Mouse (Mus musculus) limb, embryonic 13.5 days (tissue): ENCODE data around the gene Hoxa10. TPM values are rescaled to one million over a fixed set of nuclear protein-coding genes. Genes with fewer than 3 reads are reported as not detected.

Experiments
- ATAC-seq: fragments of 200-750 bp; cut with Nextera tagmentation; 2 replicates; pipeline ENCODE4 v1.8.0; 2017; ENCODE audit warnings: low read depth, moderate number of reproducible peaks, moderate TSS enrichment; ENCODE audit not compliant: low FRiP score
- H3K27ac ChIP-seq: fragments of 300-500 bp; sonication (generic); 2 replicates; pipeline ENCODE4 v1.5.1; 2015; ENCODE audit warnings: inconsistent platforms, mild to moderate bottlenecking, moderate library complexity
- H3K27me3 ChIP-seq: fragments of 300-500 bp; sonication (generic); 2 replicates; pipeline ENCODE4 v1.6.1; 2015; ENCODE audit warnings: mild to moderate bottlenecking, inconsistent platforms
- H3K36me3 ChIP-seq: fragments of 300-500 bp; sonication (generic); 2 replicates; pipeline ENCODE4 v1.6.1; 2015; ENCODE audit warnings: inconsistent platforms, mild to moderate bottlenecking, moderate library complexity
- H3K4me1 ChIP-seq: fragments of 300-500 bp; sonication (generic); 2 replicates; pipeline ENCODE4 v1.6.1; 2015; ENCODE audit warnings: inconsistent platforms
- H3K4me2 ChIP-seq: fragments of 300-500 bp; sonication (generic); replicated peaks from 2 replicates; pipeline ENCODE4 v1.6.1; 2015; ENCODE audit warnings: inconsistent platforms, mild to moderate bottlenecking, moderate library complexity
- H3K4me3 ChIP-seq: fragments of 300-500 bp; sonication (generic); 2 replicates; pipeline ENCODE4 v1.5.1; 2015; ENCODE audit warnings: moderate library complexity, mild to moderate bottlenecking, inconsistent platforms
- H3K9ac ChIP-seq: fragments of 300-500 bp; sonication (generic); 2 replicates; pipeline ENCODE4 v1.6.1; 2015; ENCODE audit warnings: mild to moderate bottlenecking, inconsistent platforms
- H3K9me3 ChIP-seq: fragments of 300-500 bp; sonication (generic); 2 replicates; pipeline ENCODE4 v1.6.1; 2016; ENCODE audit warnings: inconsistent platforms
- WGBS: fragments of 180-500 bp; shearing (Covaris S2); methylation state at CpG from one replicate; pipeline ENCODE4 v1.1.7; 2015; 5-methylcytosine and 5-hydroxymethylcytosine counted together
- polyA plus RNA-seq: library from polyadenylated mRNA; unstranded; fragments of >200 nt; fragmentation: Nextera tagmentation; extraction: Ambion mirVana; gene quantifications from 2 replicates; pipeline ENCODE4 v1.2.1, GENCODE M21; 2015

Hoxa10 gene
- polyA plus RNA-seq, 1 experiment from 2014 or later = 207 TPM

GRCm38 (mm10) chr6:52262463-52263320 lies 22.0 kb upstream of the Hoxa10 start:
- peaks cover 23% of the 10 kb centered on the region for H3K27me3 ChIP-seq
- peak overlapping the region; percentile 97 for H3K27ac ChIP-seq
- H3K4me3 ChIP-seq = peak overlapping the region; percentile 95
- 3% methylated on average over 24 of the region's 24 CpGs for WGBS
- H3K36me3 ChIP-seq = no peaks in the 10 kb centered on the region
- H3K9me3 ChIP-seq = no peaks in the 10 kb centered on the region
- peaks cover 33% of the 10 kb centered on the region for H3K4me1 ChIP-seq
- no peak for ATAC-seq
- peak overlapping the region; percentile 100 for H3K9ac ChIP-seq
- peak overlapping the region; percentile 69 for H3K4me2 ChIP-seq

GRCm38 (mm10) chr6:52261751-52262462 lies 21.3 kb upstream of the Hoxa10 start:
- Histone ChIP-seq H3K27me3 (peaks cover 23% of the 10 kb centered on the region), H3K9me3 (no peaks in the 10 kb centered on the region), H3K4me2 (peak overlapping the region; percentile 69)

GRCm38 (mm10) chr6:52260654-52261575 lies 20.3 kb upstream of the Hoxa10 start, which contains the start of gene Hoxa13:
Gene Hoxa13 (minus strand): TSS chr6:52260880.
- Histone ChIP-seq H3K4me1 (peaks cover 23% of the 10 kb centered on the region), H3K9ac (peak within 1 kb of the TSS; percentile 100), H3K4me3 (peak within 1 kb of the TSS; percentile 95), H3K36me3 (no peaks in the 10 kb centered on the region), H3K4me2 (peak within 1 kb of the TSS; percentile 69), H3K27ac (peak within 1 kb of the TSS; percentile 97), H3K27me3 (peaks cover 19% of the 10 kb centered on the region), H3K9me3 (no peaks in the 10 kb centered on the region)
- WGBS = under 1% methylated on average over 26 of the region's 72 CpGs
- ATAC-seq = peak; percentile 90

More at GRCm38 (mm10) chr6:52261751-52262462, 21.3 kb upstream of the Hoxa10 start:
- H3K36me3 ChIP-seq = no peaks in the 10 kb centered on the region
- peak overlapping the region; percentile 95 for H3K4me3 ChIP-seq
- no peak for ATAC-seq
- peak overlapping the region; percentile 97 for H3K27ac ChIP-seq
- 4% methylated on average over 9 of the region's 9 CpGs for WGBS
- H3K4me1 ChIP-seq = peaks cover 32% of the 10 kb centered on the region
- peak overlapping the region; percentile 100 for H3K9ac ChIP-seq

- Histone ChIP-seq H3K36me3 (no peaks in the 10 kb centered on the region), H3K9ac (peak overlapping the region; percentile 100), H3K27ac (peak overlapping the region; percentile 97), H3K4me3 (peak overlapping the region; percentile 95), H3K4me2 (peak overlapping the region; percentile 69), H3K27me3 (peaks cover 19% of the 10 kb centered on the region; the same call in 1 of the 2 replicates), H3K9me3 (no peaks in the 10 kb centered on the region), H3K4me1 (peaks cover 20% of the 10 kb centered on the region)
- WGBS = under 1% methylated on average over 30 of the region's 39 CpGs
- no peak; the same call in 1 of the 2 replicates for ATAC-seq
Observed at GRCm38 (mm10) chr6:52259811-52260261, 19.2 kb upstream of the Hoxa10 start.

- peaks cover 18% of the 10 kb centered on the region for H3K4me1 ChIP-seq
- H3K36me3 ChIP-seq = no peaks in the 10 kb centered on the region
- H3K9ac ChIP-seq = peak overlapping the region; percentile 100
- peak overlapping the region; percentile 69 for H3K4me2 ChIP-seq
- H3K27me3 ChIP-seq = peaks cover 15% of the 10 kb centered on the region; the same call in 1 of the 2 replicates
- no peaks in the 10 kb centered on the region for H3K9me3 ChIP-seq
- peak overlapping the region; percentile 95 for H3K4me3 ChIP-seq
- WGBS = 1% methylated on average over 25 of the region's 25 CpGs
- ATAC-seq = no peak
- H3K27ac ChIP-seq = peak overlapping the region; percentile 97
Observed at GRCm38 (mm10) chr6:52259081-52259790, 18.6 kb upstream of the Hoxa10 start.

GRCm38 (mm10) chr6:52256956-52257355 lies 16.3 kb upstream of the Hoxa10 start:
- no peaks in the 10 kb centered on the region for H3K9me3 ChIP-seq
- peak overlapping the region; percentile 75 for H3K4me2 ChIP-seq
- H3K27me3 ChIP-seq = peaks cover 10% of the 10 kb centered on the region
- H3K9ac ChIP-seq = peak overlapping the region; percentile 69
- H3K36me3 ChIP-seq = peaks cover 7% of the 10 kb centered on the region; the same call in 1 of the 2 replicates
- WGBS = 1% methylated on average over 6 of the region's 6 CpGs
- peaks cover 15% of the 10 kb centered on the region for H3K4me1 ChIP-seq
- H3K27ac ChIP-seq = no peak overlapping the region
- no peak for ATAC-seq
- peak overlapping the region; percentile 95 for H3K4me3 ChIP-seq

GRCm38 (mm10) chr6:52253511-52254500 lies 13.2 kb upstream of the Hoxa10 start:
- Histone ChIP-seq H3K36me3 (peaks cover 18% of the 10 kb centered on the region; the same call in 1 of the 2 replicates), H3K4me1 (peaks cover 37% of the 10 kb centered on the region), H3K27me3 (peaks cover 13% of the 10 kb centered on the region), H3K9ac (peak overlapping the region; percentile 87), H3K4me3 (peak overlapping the region; percentile 95), H3K4me2 (peak overlapping the region; percentile 75), H3K9me3 (no peaks in the 10 kb centered on the region), H3K27ac (peak overlapping the region; percentile 97)
- WGBS = 1% methylated on average over 59 of the region's 59 CpGs
- peak; percentile 16; the same call in 1 of the 2 replicates for ATAC-seq

- Histone ChIP-seq H3K27me3 (peaks cover 13% of the 10 kb centered on the region), H3K9me3 (no peaks in the 10 kb centered on the region), H3K9ac (peak overlapping the region; percentile 87), H3K27ac (peak overlapping the region; percentile 97), H3K36me3 (peaks cover 18% of the 10 kb centered on the region; the same call in 1 of the 2 replicates), H3K4me2 (peak overlapping the region; percentile 75), H3K4me1 (peaks cover 37% of the 10 kb centered on the region), H3K4me3 (peak overlapping the region; percentile 95)
- no peak for ATAC-seq
- 2% methylated on average over 35 of the region's 35 CpGs for WGBS
Observed at GRCm38 (mm10) chr6:52252775-52253376, 12.2 kb upstream of the Hoxa10 start.

GRCm38 (mm10) chr6:52252016-52252774 lies 11.5 kb upstream of the Hoxa10 start:
- peaks cover 37% of the 10 kb centered on the region for H3K4me1 ChIP-seq
- no peaks in the 10 kb centered on the region for H3K9me3 ChIP-seq
- 5% methylated on average over 24 of the region's 24 CpGs for WGBS
- H3K27ac ChIP-seq = peak overlapping the region; percentile 97
- peaks cover 18% of the 10 kb centered on the region; the same call in 1 of the 2 replicates for H3K36me3 ChIP-seq
- peak overlapping the region; percentile 95 for H3K4me3 ChIP-seq
- ATAC-seq = no peak
- H3K4me2 ChIP-seq = peak overlapping the region; percentile 75
- H3K27me3 ChIP-seq = peaks cover 13% of the 10 kb centered on the region
- peak overlapping the region; percentile 87 for H3K9ac ChIP-seq
